Mouse (Mus musculus) small intestine, adult 2 months (tissue): ENCODE results near the gene Irgc1. TPM values are rescaled to one million over a fixed set of nuclear protein-coding genes. Genes with fewer than 3 reads are reported as not detected.

Experiments used
- H3K27ac ChIP-seq: fragments of 200-500 bp; 2 replicates; pipeline ENCODE4 v1.5.1; 2012; ENCODE audit warnings: low read depth, low read length, control low read depth, inconsistent platforms; ENCODE audit not compliant: insufficient read depth
- H3K27me3 ChIP-seq: fragments of 200-500 bp; 2 replicates; pipeline ENCODE4 v1.6.1; 2012; ENCODE audit warnings: mild to moderate bottlenecking, moderate library complexity, low read length, inconsistent platforms; ENCODE audit not compliant: control insufficient read depth, insufficient read depth
- H3K36me3 ChIP-seq: fragments of 200-500 bp; 2 replicates; pipeline ENCODE4 v1.6.1; 2012; ENCODE audit warnings: mild to moderate bottlenecking, low read length, control low read depth, inconsistent platforms; ENCODE audit not compliant: control insufficient read depth, insufficient read depth
- H3K4me1 ChIP-seq: fragments of 200-500 bp; 2 replicates; pipeline ENCODE4 v1.6.1; 2012; ENCODE audit warnings: low read length, inconsistent platforms, mixed read lengths; ENCODE audit not compliant: control insufficient read depth, insufficient read depth, insufficient read length
- H3K4me3 ChIP-seq: fragments of 200-500 bp; 2 replicates; pipeline ENCODE4 v1.5.1; 2012; ENCODE audit warnings: low read depth, mild to moderate bottlenecking, control low read depth, inconsistent platforms, low read length, moderate library complexity
- CTCF ChIP-seq: fragments of 200-500 bp; IDR thresholded peaks from 2 replicates; pipeline ENCODE4 v1.5.1; 2012; ENCODE audit warnings: low read depth, mild to moderate bottlenecking, control low read depth, inconsistent platforms, low read length, moderate library complexity, mixed read lengths; ENCODE audit not compliant: insufficient replicate concordance, insufficient read length; ENCODE audit errors: extremely low read depth
- POLR2A ChIP-seq: fragments of 200-500 bp; IDR thresholded peaks from 2 replicates; pipeline ENCODE4 v1.6.1; 2012; ENCODE audit warnings: low read depth, mild to moderate bottlenecking, control low read depth, inconsistent platforms, low read length, moderate library complexity
- WGBS: fragments of 180-500 bp; shearing (Covaris S2); methylation state at CpG from one replicate; pipeline ENCODE4 v1.1.7; 2018; 5-methylcytosine and 5-hydroxymethylcytosine counted together
- polyA plus RNA-seq: library from polyadenylated mRNA; depleted of rRNA; stranded (reverse); fragments of >200 nt; gene quantifications from 2 replicates; pipeline ENCODE4 v1.2.3, GENCODE M21; 2012; rRNA removed

The Irgc1 gene
- polyA plus RNA-seq, 1 experiment, result 0.37 TPM

DNA sequence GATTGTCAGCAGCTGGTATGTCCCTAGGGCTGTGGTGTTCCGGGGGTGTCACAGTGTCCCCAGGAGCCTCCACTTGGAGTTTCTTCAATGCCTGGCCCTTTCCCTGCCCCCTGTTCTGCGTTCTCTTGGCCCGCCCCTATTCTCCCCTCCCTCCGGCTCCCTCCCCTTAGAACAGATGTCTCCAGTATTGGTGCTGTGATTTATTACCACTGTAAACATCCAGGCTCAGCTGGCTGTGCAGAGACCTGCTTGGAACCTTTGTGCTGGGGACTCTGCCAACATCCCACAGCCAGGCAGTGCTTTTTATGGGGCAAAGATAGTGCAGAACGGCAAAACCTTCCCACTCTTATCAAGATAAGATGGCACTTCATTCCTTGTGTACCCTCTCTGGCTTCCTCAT, 61.0 kb downstream of the Irgc1 start:
- 7% methylated on average over 5 of the region's 5 CpGs for WGBS
- H3K36me3 ChIP-seq, result peaks cover 1% of the 10 kb centered on the region; the same call in 1 of the 2 replicates
- H3K27me3 ChIP-seq, result no peaks in the 10 kb centered on the region
- H3K4me1 ChIP-seq, result peaks cover 3% of the 10 kb centered on the region
- no peak overlapping the region for H3K27ac ChIP-seq
- H3K4me3 ChIP-seq, result no peak overlapping the region
- no peak for TF ChIP-seq CTCF
- no peak for TF ChIP-seq POLR2A

DNA sequence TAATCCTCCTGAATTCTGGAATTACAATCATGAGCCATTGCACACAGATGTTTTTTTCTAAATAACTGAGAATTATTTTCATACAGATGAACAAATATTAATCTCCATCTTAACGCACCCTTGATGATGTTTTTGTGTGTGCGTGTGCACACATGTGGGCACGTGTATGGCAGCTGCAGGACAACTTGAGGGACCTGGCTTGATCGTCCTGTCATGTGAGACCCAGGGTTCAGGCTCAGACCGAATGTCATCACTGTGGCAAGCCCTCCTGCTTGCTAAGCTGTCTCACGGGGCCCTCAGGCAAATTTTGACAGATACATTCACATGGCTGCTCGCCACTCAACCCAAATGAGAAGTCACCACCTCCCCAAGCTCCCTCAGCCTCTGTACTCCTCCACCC, 61.6 kb downstream of the Irgc1 start:
- TF ChIP-seq CTCF (no peak), POLR2A (no peak)
- Histone ChIP-seq H3K4me1 (peaks cover 3% of the 10 kb centered on the region), H3K4me3 (no peak overlapping the region), H3K36me3 (peaks cover 6% of the 10 kb centered on the region), H3K27me3 (no peaks in the 10 kb centered on the region), H3K27ac (no peak overlapping the region)
- 65% methylated on average over 7 of the region's 7 CpGs for whole genome bisulfite sequencing

DNA sequence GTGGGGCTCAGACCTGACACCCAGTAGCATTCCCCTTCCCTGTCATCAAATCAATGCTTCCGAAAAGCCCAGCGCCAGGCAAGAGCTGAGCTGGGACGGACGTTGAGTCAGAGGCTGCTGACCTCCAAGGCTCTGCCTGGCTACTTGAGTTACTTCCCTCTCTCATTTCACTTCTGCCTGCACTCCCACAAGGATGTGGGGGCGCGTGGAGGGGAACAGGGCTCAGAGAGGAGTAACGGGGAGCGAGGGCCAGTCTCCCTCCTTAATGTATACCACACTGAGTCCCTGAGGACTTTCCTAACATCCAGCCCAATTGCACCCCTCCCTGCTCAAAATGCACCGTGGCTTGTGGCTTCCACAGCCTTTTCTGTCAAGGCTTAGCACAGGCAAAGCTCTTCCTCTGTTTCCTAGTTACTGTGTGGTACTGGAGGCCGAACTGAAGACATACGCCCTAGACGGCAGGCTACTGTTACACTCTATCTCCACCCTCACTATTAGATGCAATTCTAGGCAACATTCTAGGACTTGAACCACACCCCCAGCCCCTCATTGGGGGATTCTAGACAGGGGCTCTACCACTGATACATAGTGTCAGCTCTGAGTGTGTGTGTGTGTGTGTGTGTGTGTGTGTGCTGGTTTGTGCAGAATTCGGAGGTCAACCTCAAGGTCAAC, 62.4 kb downstream of the Irgc1 start:
- H3K27ac ChIP-seq, result no peak overlapping the region
- TF ChIP-seq POLR2A (no peak), CTCF (no peak)
- H3K27me3 ChIP-seq, result no peaks in the 10 kb centered on the region
- H3K4me1 ChIP-seq, result peaks cover 2% of the 10 kb centered on the region
- H3K4me3 ChIP-seq, result no peak overlapping the region
- H3K36me3 ChIP-seq, result peaks cover 8% of the 10 kb centered on the region
- 79% methylated on average over 13 of the region's 13 CpGs for WGBS

DNA sequence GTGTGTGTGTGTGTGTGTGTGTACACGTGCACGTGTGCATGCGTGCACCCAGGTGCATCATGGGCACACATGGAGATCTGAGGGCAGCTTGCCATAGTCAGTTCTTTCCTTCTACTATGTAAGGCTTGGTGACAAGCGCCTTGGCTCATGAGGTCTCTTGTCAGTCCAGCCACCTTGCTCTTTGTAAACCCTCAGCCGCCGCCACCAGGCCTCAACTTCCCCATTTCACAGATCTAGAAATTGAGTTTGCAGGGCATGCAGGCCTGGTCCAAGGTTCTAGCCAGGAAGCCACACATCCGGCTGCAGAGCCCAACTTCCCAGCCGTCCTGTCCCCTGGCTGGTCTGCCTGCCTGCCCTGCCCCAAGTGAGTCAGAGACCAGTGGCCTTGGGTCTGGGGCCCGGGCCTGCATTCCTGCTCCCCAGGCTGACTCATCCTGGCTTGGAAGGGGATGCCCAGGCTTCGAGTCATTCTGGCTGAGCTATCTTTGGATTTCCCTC, 65.0 kb downstream of the Irgc1 start:
- H3K27ac ChIP-seq, result no peak overlapping the region
- H3K36me3 ChIP-seq, result peaks cover 16% of the 10 kb centered on the region
- 70% methylated on average over 10 of the region's 10 CpGs for WGBS
- TF ChIP-seq CTCF (no peak), POLR2A (no peak)
- no peak overlapping the region for H3K4me3 ChIP-seq
- no peaks in the 10 kb centered on the region for H3K27me3 ChIP-seq
- no peaks in the 10 kb centered on the region; the same call in 1 of the 2 replicates for H3K4me1 ChIP-seq

DNA sequence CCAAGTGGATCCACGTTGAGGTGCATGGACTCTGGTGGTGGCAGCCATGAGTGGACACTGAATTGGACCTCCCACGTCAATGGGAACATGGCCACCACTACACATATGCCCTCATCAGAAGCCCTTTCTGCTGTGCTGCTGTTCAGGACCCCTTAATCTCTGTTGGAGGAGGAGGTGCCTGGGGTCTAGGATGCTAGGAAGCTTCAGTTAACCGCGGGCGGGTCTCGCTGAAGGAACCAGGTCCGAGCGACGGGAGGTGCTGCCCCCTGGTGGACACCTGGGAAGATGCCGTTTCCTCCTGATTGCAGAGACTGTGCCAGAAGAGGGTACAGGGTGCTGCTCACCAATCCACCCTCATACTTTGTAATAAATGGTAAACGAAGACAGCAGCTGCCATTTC, 67.3 kb downstream of the Irgc1 start:
- H3K4me3 ChIP-seq, result no peak overlapping the region
- TF ChIP-seq CTCF (peak; percentile 95), POLR2A (no peak)
- peaks cover 19% of the 10 kb centered on the region for H3K36me3 ChIP-seq
- no peaks in the 10 kb centered on the region for H3K27me3 ChIP-seq
- H3K4me1 ChIP-seq, result no peaks in the 10 kb centered on the region
- no peak overlapping the region for H3K27ac ChIP-seq
- 16% methylated on average over 11 of the region's 11 CpGs for WGBS

DNA sequence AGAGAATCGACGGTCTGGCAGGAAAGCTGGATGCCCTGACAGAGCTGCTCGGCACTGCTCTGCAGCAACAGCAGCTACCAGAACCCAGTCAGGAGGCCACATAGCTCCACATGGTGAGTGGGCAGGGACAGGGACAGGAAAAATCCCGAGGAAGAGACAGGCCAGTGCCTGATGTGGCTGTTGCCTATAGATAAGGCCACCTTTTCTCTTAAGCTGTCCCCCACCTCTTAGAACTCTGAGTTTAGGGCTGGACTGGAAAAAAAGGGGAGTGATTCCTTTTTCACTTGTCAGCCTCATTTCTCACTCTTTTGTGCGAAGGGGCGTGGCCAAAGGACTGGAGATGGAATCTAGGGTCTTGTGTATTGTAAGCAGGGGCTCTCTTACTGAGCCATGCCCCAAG, 68.0 kb downstream of the Irgc1 start:
- H3K4me1 ChIP-seq, result no peaks in the 10 kb centered on the region
- WGBS, result 78% methylated on average over 6 of the region's 6 CpGs
- no peaks in the 10 kb centered on the region for H3K27me3 ChIP-seq
- TF ChIP-seq CTCF, result no peak
- no peak for TF ChIP-seq POLR2A
- no peak overlapping the region for H3K4me3 ChIP-seq
- peak overlapping the region; percentile 51; the same call in 1 of the 2 replicates for H3K27ac ChIP-seq
- peaks cover 21% of the 10 kb centered on the region for H3K36me3 ChIP-seq

DNA sequence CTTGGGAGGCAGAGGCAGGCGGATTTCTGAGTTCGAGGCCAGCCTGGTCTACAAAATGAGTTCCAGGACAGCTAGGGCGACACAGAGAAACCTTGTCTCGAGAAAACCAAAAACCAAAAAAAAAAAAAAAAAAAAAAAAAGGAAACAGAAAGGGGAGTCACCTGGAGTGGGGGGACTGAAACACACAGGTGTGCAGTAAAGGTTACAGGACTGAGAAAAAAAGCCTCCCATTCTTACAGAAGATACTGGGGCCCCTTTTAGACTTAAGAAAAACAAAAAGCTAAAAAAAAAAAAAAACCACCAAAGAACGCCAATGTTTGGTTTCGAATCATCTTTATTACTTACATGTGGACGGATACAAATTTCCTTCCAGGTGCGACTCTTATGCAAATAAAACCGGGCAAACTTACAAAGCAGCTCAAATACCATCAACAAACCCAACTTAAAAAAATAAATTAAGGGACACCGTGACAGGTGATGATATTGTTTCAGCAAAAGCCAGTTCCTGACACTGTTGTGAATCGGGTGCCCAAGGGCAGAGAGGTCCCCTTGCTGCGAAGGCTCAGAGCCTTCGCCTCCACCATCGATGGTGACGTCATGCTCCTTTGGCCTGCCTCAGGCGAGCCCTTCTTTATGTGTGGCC, 69.2 kb downstream of the Irgc1 start:
- no peak overlapping the region for H3K4me3 ChIP-seq
- peak overlapping the region; percentile 51 for H3K27ac ChIP-seq
- H3K4me1 ChIP-seq, result no peaks in the 10 kb centered on the region
- H3K27me3 ChIP-seq, result no peaks in the 10 kb centered on the region
- TF ChIP-seq POLR2A (no peak), CTCF (no peak)
- H3K36me3 ChIP-seq, result peaks cover 23% of the 10 kb centered on the region
- WGBS, result 70% methylated on average over 16 of the region's 16 CpGs

Other genes starting within 250 kb of the Irgc1 start
- 0.28 and 0.70 TPM in 2 replicates for gene Zfp111, start 240.9 kb downstream of the Irgc1 start, polyA plus RNA-seq
- 0.33 and 0.56 TPM in 2 replicates for gene Zfp109, start 214.7 kb downstream of the Irgc1 start, polyA plus RNA-seq
- gene Zfp108, start 197.5 kb downstream of the Irgc1 start, polyA plus RNA-seq, result 0.13 and 0.18 TPM in 2 replicates
- 0.37 and 0.55 TPM in 2 replicates for gene Zfp93, start 181.9 kb downstream of the Irgc1 start, polyA plus RNA-seq
- 1.1 and 1.5 TPM in 2 replicates for gene Zfp61, start 151.1 kb downstream of the Irgc1 start, polyA plus RNA-seq
- gene Zfp94, start 135.6 kb downstream of the Irgc1 start, polyA plus RNA-seq, result 0.84 and 1.5 TPM in 2 replicates
- 0.15 TPM in 1 of 2 replicates, not detected in the other for gene Tescl, start 118.4 kb downstream of the Irgc1 start, polyA plus RNA-seq
- 0.06 TPM in 1 of 2 replicates, not detected in the other for gene Lypd5, start 103.1 kb downstream of the Irgc1 start, polyA plus RNA-seq
- 61.9 and 95.5 TPM in 2 replicates for gene Kcnn4, start 82.0 kb downstream of the Irgc1 start, polyA plus RNA-seq
- gene Smg9, start 52.7 kb downstream of the Irgc1 start, polyA plus RNA-seq, result 29.9 and 54.2 TPM in 2 replicates
- gene Plaur, start 10.2 kb upstream of the Irgc1 start, polyA plus RNA-seq, result 9.9 and 15.8 TPM in 2 replicates
- 2.9 and 4.7 TPM in 2 replicates for gene Cadm4, start 29.7 kb upstream of the Irgc1 start, polyA plus RNA-seq
- gene Zfp428, start 54.7 kb upstream of the Irgc1 start, polyA plus RNA-seq, result 6.4 and 15.7 TPM in 2 replicates
- not detected in 2 replicates for gene AC161166.1, start 60.2 kb upstream of the Irgc1 start, polyA plus RNA-seq
- 8.5 and 12.3 TPM in 2 replicates for gene Irgq, start 78.4 kb upstream of the Irgc1 start, polyA plus RNA-seq
- 0.13 TPM in 1 of 2 replicates, not detected in the other for gene Pinlyp, start 93.8 kb upstream of the Irgc1 start, polyA plus RNA-seq
- 12.3 and 24.7 TPM in 2 replicates for gene Xrcc1, start 94.0 kb upstream of the Irgc1 start, polyA plus RNA-seq
- 44.2 and 47.3 TPM in 2 replicates for gene Ethe1, start 135.2 kb upstream of the Irgc1 start, polyA plus RNA-seq
- gene Zfp575, start 135.3 kb upstream of the Irgc1 start, polyA plus RNA-seq, result 0.62 and 0.79 TPM in 2 replicates
- gene Phldb3, start 158.5 kb upstream of the Irgc1 start, polyA plus RNA-seq, result 2.3 and 7.5 TPM in 2 replicates
- gene Lypd3, start 184.3 kb upstream of the Irgc1 start, polyA plus RNA-seq, result 0.42 and 0.70 TPM in 2 replicates
- not detected in 2 replicates for gene Tex101, start 224.4 kb upstream of the Irgc1 start, polyA plus RNA-seq